Mouse (Mus musculus) olfactory bulb, adult 2 months (tissue): Measurements from ENCODE around the gene Apbb1ip.

Source experiments
- CTCF ChIP-seq: fragments of 200-500 bp; IDR thresholded peaks from 2 replicates; pipeline ENCODE4 v1.5.1; 2012; ENCODE audit warnings: low read depth, mild to moderate bottlenecking, low read length, moderate library complexity; ENCODE audit not compliant: insufficient read depth
- POLR2A ChIP-seq: fragments of 200-500 bp; IDR thresholded peaks from 2 replicates; pipeline ENCODE4 v1.6.1; 2012; ENCODE audit warnings: mild to moderate bottlenecking, low read depth, low read length, moderate library complexity; ENCODE audit not compliant: insufficient read depth

GRCm38 (mm10) chr2:22783137-22783638 is 9.3 kb downstream of the Apbb1ip start:
- no peak for TF ChIP-seq CTCF
- TF ChIP-seq POLR2A, result no peak
